Mouse (Mus musculus) hindbrain, embryonic 14.5 days (tissue): ENCODE measurements at regions not wholly inside any gene's neighbourhood (a gene's known extent, or its start where the extent isn't known, plus 50 kb on each side); places are given as distances from the start of the nearest gene placed in this dataset.

Experiments
- ATAC-seq: fragments of 200-750 bp; cut with Nextera tagmentation; 2 replicates; pipeline ENCODE4 v1.8.0; 2017; ENCODE audit warnings: moderate number of reproducible peaks, mild to moderate bottlenecking, moderate TSS enrichment, moderate library complexity; ENCODE audit not compliant: low FRiP score
- DNase-seq: peaks from one replicate; pipeline ENCODE4 v3.0.0-alpha.2; 2015; ENCODE audit warnings: low spot score
- H3K27ac ChIP-seq: fragments of 300-500 bp; sonication (generic); 2 replicates; pipeline ENCODE4 v1.5.1; 2014; ENCODE audit warnings: mild to moderate bottlenecking, moderate library complexity
- H3K27me3 ChIP-seq: fragments of 300-500 bp; sonication (generic); 2 replicates; pipeline ENCODE4 v1.6.1; 2014; ENCODE audit warnings: mild to moderate bottlenecking, low read length, mixed read lengths; ENCODE audit not compliant: control insufficient read depth, insufficient read depth
- H3K36me3 ChIP-seq: fragments of 300-500 bp; sonication (generic); replicated peaks from 2 replicates; pipeline ENCODE4 v1.6.1; 2014; ENCODE audit not compliant: control insufficient read depth, insufficient read depth
- H3K4me1 ChIP-seq: fragments of 300-500 bp; sonication (generic); replicated peaks from 2 replicates; pipeline ENCODE4 v1.6.1; 2014; ENCODE audit warnings: antibody characterized with exemption, low read length, mixed read lengths; ENCODE audit not compliant: control insufficient read depth, insufficient read depth
- H3K4me2 ChIP-seq: fragments of 300-500 bp; sonication (generic); replicated peaks from 2 replicates; pipeline ENCODE4 v1.6.1; 2014; ENCODE audit warnings: mild to moderate bottlenecking, moderate library complexity
- H3K4me3 ChIP-seq: fragments of 300-500 bp; sonication (generic); replicated peaks from 2 replicates; pipeline ENCODE4 v1.5.1; 2014; ENCODE audit warnings: mild to moderate bottlenecking, low read length
- H3K9ac ChIP-seq: fragments of 300-500 bp; sonication (generic); 2 replicates; pipeline ENCODE4 v1.6.1; 2014
- H3K9me3 ChIP-seq: fragments of 300-500 bp; sonication (generic); 2 replicates; pipeline ENCODE4 v1.6.1; 2016; ENCODE audit warnings: low read length; ENCODE audit not compliant: control insufficient read depth
- WGBS: fragments of 180-500 bp; shearing (Covaris S2); extraction: QIAGEN DNeasy Blood & Tissue Kit; methylation state at CpG from one replicate; pipeline ENCODE4 v1.1.7; 2014; 5-methylcytosine and 5-hydroxymethylcytosine counted together

DNA sequence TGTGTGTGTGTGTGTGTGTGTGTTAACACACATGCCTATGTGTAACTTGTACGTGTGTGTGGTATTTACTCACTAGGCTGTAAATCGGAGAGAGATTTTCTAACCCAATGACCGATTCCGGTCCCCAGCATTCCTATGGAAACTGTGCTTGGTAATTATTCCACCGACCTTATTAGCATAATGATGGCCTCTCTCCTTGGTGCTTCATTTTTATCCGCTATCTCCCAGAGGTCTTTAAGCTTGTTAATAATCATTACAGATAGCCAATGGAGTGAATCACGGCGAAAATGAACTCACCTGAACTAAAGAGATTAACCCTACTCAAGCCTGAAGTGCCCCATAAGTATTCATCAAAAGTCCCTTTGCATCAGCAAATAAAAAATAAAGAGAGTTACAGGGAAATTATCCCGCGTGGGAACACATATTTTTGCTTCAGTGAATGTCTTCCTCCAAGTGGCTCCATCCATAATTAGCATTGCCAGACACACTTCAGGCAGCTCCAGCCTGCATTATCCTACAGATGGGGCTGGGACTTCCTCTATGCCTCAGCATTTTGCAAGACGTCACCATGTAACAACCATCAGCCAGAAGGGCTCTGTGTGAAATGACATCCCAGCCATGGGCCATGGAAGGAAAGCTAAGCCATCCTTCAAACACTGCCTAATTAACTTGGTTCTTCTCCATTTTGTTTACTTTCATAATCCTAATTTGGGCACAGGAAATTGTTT, 219.2 kb upstream of the Irx2 start:
- Histone ChIP-seq H3K4me2 (no peak overlapping the region), H3K27me3 (no peaks in the 10 kb centered on the region), H3K4me1 (0 out of 2 replicates have a peak, but pooled peaks cover 6% of the 10 kb centered on the region), H3K4me3 (no peak overlapping the region), H3K9me3 (no peaks in the 10 kb centered on the region), H3K9ac (no peak overlapping the region), H3K27ac (no peak overlapping the region), H3K36me3 (no peaks in the 10 kb centered on the region)
- WGBS, result 54% methylated on average over 11 of the region's 11 CpGs
- peak; percentile 80 for ATAC-seq
- DNase-seq, result peak; percentile 26

DNA sequence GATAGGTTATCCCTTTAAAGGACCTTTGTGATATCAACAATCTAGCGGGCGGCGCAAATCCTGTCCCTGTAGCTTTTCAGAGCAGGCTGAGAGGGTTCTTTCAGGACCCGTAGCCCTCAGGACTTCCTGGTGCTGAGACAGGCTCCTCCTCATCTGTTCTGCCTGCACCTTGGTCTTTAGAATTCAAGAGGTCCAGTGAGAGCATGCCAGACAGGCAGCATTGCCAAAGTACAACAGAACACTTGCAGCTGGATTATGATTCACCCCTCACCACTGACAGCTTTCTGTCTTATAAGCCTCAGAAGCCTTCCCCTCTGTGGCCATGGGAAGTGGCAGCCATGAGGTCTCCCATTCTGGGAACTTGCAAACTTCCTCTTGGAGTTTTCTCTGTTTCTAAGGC, 216.0 kb upstream of the Irx2 start:
- 91% methylated on average over 4 of the region's 4 CpGs for WGBS
- no peaks in the 10 kb centered on the region for H3K9me3 ChIP-seq
- no peak for ATAC-seq
- H3K4me3 ChIP-seq, result no peak overlapping the region
- no peak for DNase-seq
- no peak overlapping the region for H3K4me2 ChIP-seq
- no peaks in the 10 kb centered on the region for H3K27me3 ChIP-seq
- no peak overlapping the region for H3K9ac ChIP-seq
- H3K36me3 ChIP-seq, result no peaks in the 10 kb centered on the region
- H3K27ac ChIP-seq, result no peak overlapping the region
- H3K4me1 ChIP-seq, result 0 out of 2 replicates have a peak, but pooled peaks cover 6% of the 10 kb centered on the region

DNA sequence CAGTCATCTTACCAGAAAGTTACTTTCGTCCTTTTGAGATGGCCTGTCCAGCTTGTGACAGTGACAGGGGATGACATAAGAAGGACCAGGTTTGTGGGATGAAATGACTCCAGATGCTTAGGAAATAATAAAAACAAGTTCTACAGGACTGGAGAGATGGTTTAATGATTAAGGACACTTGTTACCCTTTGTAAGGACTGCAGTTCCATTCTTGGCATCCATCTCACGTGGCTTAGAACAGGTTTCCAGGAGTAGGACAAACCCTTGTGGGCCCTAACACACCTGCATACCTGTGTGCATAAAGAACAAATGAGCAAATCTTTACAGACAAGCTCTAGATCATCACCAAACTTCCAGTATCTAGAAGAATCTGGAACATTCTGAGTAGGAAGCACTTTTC, 211.6 kb upstream of the Irx2 start:
- H3K9me3 ChIP-seq, result no peaks in the 10 kb centered on the region
- no peaks in the 10 kb centered on the region for H3K27me3 ChIP-seq
- no peak overlapping the region for H3K9ac ChIP-seq
- H3K4me3 ChIP-seq, result no peak overlapping the region
- WGBS, result 82% methylated on average over 2 of the region's 2 CpGs
- no peak overlapping the region for H3K27ac ChIP-seq
- DNase-seq, result no peak
- no peaks in the 10 kb centered on the region for H3K36me3 ChIP-seq
- no peak overlapping the region for H3K4me2 ChIP-seq
- no peak for ATAC-seq
- H3K4me1 ChIP-seq, result no peaks in the 10 kb centered on the region

DNA sequence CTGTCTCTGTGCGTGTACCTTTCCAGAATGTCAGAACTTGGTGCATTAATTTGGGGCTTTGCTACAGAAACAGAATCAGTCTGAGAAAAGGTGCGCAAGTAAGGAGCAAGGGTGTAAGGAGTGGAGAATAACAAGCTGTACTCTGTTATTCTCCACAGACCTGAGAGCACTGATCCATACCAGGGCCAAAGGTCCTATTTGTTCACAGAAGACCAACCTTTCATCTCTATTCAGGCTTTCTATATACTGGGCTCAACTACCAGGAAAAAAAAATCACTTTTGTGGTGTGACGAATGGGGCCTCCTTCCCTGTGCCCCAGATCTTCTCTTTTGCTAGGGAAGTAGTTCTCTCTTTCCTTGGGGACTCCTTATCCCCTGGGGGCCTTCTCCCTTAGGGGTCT, 210.8 kb upstream of the Irx2 start:
- 92% methylated on average over 3 of the region's 3 CpGs for WGBS

DNA sequence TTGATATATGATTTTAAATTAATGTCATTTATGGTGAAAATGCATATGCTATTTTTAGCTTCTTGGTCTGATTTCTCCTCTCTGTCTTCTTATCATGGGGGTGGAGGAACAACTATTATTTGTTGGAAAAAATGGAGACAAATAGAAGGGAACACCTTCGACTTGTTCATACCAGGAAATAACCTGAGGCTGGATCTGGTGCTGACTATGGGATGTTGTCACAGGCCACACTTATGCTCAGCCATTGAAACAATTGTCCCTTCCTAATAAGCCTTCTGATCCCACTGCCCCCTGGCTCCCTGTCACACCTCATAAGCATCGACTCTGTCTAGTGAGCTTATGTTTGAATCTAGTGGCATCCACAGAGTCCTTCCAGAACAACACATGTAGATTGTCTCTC, 210.3 kb upstream of the Irx2 start:
- no peaks in the 10 kb centered on the region for H3K36me3 ChIP-seq
- no peak overlapping the region for H3K9ac ChIP-seq
- WGBS, result 79% methylated on average over 2 of the region's 2 CpGs

More for the DNA sequence above, 210.8 kb upstream of the Irx2 start:
- Histone ChIP-seq H3K36me3 (no peaks in the 10 kb centered on the region), H3K4me1 (no peaks in the 10 kb centered on the region), H3K9ac (no peak overlapping the region), H3K9me3 (no peaks in the 10 kb centered on the region), H3K27ac (no peak overlapping the region), H3K27me3 (no peaks in the 10 kb centered on the region), H3K4me2 (no peak overlapping the region), H3K4me3 (no peak overlapping the region)
- DNase-seq (no peak), ATAC-seq (no peak)

DNA sequence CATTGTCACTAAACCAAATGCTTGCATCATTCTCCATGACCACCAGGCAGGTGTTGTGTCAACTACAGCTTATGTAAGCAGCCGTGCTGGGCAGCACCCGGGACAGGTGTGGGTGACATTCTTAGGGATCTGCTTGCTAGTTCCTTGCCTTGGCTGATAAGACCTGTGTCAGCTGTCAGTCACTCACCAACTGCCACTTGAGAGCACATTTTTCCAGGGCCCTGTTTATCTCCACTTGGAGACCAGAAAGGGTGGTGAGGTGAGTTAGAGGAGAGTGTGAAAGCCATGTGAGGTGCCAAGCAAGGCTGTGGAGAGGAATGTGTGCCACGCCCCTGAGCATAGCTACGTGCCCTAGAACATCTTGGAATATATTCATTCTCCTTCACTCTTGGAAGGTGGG, 209.1 kb upstream of the Irx2 start:
- no peaks in the 10 kb centered on the region for H3K27me3 ChIP-seq
- H3K9ac ChIP-seq, result no peak overlapping the region
- no peak overlapping the region for H3K4me2 ChIP-seq
- H3K9me3 ChIP-seq, result no peaks in the 10 kb centered on the region
- no peaks in the 10 kb centered on the region for H3K36me3 ChIP-seq
- WGBS, result 88% methylated on average over 4 of the region's 4 CpGs
- ATAC-seq, result no peak
- H3K4me3 ChIP-seq, result no peak overlapping the region
- no peak overlapping the region for H3K27ac ChIP-seq
- no peak for DNase-seq
- H3K4me1 ChIP-seq, result no peaks in the 10 kb centered on the region

More for the DNA sequence above, 210.3 kb upstream of the Irx2 start:
- no peaks in the 10 kb centered on the region for H3K4me1 ChIP-seq
- H3K9me3 ChIP-seq, result no peaks in the 10 kb centered on the region
- no peak overlapping the region for H3K4me2 ChIP-seq
- no peaks in the 10 kb centered on the region for H3K27me3 ChIP-seq
- no peak overlapping the region for H3K4me3 ChIP-seq
- ATAC-seq, result no peak
- DNase-seq, result no peak
- H3K27ac ChIP-seq, result no peak overlapping the region

DNA sequence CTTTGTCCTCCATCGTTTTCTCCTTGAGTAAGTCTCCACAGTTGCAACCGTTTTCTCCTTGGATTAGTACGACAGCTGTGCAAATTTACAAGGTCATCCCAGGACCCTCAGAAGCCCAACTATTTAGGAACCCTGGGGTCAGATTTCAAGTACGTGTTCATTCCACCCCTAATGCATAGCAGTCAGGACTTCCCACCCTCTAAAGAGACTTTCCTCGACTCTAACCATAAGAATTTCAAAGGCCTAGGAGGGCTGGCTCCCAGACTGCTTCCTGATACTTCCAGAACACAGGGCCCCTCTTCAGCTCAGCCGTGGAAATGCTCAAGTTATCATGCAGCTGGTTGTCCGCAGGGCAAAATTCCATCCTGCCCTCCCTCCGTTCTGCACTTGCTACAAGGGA, 202.7 kb upstream of the Irx2 start:
- 69% methylated on average over 8 of the region's 8 CpGs for WGBS
- H3K27me3 ChIP-seq, result no peaks in the 10 kb centered on the region
- no peak for ATAC-seq
- no peak overlapping the region for H3K4me3 ChIP-seq
- H3K4me1 ChIP-seq, result no peaks in the 10 kb centered on the region
- H3K9me3 ChIP-seq, result no peaks in the 10 kb centered on the region
- no peak overlapping the region for H3K9ac ChIP-seq
- no peak overlapping the region for H3K4me2 ChIP-seq
- no peak overlapping the region for H3K27ac ChIP-seq
- no peaks in the 10 kb centered on the region for H3K36me3 ChIP-seq
- DNase-seq, result no peak

DNA sequence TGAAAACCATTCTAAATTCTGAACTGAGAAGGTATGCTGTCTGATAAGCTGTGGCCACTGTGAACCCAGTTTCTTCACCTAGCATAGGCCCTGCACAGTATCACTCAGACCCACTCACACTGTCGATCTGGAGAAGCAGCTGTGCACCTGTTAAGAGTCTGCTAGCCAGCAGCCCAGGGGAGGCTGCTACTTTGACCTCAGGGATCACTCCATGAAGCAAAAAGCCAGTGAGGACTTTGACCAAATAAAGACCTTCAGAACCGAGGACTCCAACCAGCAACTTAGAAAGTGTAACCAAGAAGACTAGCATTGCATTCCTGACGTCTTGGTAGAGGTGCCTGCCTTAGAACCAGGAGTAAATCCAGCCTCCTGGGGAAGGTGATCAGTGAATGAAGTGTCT, 183.3 kb upstream of the Irx2 start:
- no peaks in the 10 kb centered on the region for H3K9me3 ChIP-seq
- H3K27ac ChIP-seq, result no peak overlapping the region
- H3K4me3 ChIP-seq, result no peak overlapping the region
- DNase-seq (no peak), ATAC-seq (no peak)
- H3K4me2 ChIP-seq, result no peak overlapping the region
- H3K4me1 ChIP-seq, result no peaks in the 10 kb centered on the region
- H3K9ac ChIP-seq, result no peak overlapping the region
- no peaks in the 10 kb centered on the region for H3K27me3 ChIP-seq
- WGBS, result 79% methylated on average over 3 of the region's 3 CpGs
- H3K36me3 ChIP-seq, result no peaks in the 10 kb centered on the region

DNA sequence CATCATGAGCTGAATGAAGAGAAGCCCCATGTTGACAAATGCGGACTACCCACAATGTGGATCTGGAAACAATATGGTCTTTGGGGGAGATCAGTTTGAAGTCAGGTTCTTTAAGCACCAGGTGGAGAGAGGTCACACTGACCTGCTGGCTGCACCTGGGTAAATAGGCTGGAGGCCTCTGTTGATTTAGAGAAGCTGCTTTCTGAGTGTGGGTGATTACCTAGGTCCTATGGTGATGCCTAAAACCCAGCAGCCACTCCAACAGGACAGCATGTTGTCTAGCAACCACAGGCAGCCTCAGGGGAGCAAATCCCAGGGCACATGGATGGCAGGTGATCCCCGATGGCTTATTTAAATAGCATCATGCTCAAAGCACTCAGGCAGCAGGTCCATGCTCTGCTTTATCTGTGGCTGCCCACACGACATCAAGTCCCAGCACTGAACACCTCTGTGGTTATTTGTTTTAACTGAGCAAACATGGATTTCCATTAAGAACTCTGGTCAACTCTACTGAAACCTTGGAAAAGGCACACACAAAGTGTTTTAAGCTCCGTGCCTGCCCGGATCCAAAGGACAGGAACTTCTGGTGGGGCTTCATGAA, 180.1 kb upstream of the Irx2 start:
- Histone ChIP-seq H3K27me3 (no peaks in the 10 kb centered on the region), H3K9ac (no peak overlapping the region), H3K4me1 (no peaks in the 10 kb centered on the region), H3K4me2 (no peak overlapping the region), H3K27ac (no peak overlapping the region), H3K9me3 (no peaks in the 10 kb centered on the region), H3K4me3 (no peak overlapping the region), H3K36me3 (no peaks in the 10 kb centered on the region)
- DNase-seq (no peak), ATAC-seq (no peak)
- WGBS, result 79% methylated on average over 5 of the region's 5 CpGs
